Mouse (Mus musculus) 3134 (cell line): ENCODE data around the gene Taf3.

ENCODE experiments used
- DNase-seq: peaks from one replicate; pipeline ENCODE4 v3.0.0-alpha.2; 2011; ENCODE audit warnings: low spot score; ENCODE audit not compliant: insufficient read length; ENCODE audit errors: extremely low read depth

Gene Taf3

GRCm38 (mm10) chr2:10048461-10048860 lies at the start of gene Taf3:
Gene Taf3 (minus strand): TSS chr2:10048596.
- DNase-seq: peak; percentile 82

DNA sequence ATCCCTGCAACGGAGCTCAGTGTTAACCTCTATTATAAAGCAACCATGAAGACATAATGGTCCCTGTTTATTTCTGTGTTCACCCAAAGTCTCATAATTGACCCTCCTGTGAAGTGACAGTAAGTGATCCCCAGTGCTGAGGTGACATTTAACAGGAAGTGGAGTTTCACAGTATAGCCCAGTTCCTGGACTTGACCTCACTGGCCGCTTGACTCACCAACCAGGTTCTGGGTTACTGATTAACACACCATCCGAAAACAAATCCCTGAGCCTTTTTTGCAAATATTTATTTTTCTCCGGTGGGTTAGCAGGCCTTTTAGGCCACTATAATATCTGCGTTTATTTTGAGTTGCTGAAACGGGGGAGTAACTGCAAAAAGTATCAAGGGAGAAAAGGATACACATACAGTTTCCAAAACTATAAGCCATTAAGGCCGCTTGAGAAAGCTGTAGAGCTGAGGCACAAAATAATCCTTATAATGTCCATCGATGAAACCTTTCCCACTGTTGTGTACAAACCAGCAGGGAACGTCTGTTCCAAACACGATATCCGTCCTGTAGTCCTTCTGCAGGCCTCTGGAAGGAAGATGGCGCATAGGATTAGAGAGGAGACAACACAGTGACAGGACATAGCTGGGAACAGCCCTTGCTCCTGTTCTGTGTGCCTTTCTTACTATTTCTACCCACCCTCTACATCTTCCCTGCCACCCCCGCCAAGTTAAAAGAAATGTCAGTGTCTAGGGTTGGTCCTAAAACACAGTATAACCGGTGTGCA lies 46.1 kb upstream of the Taf3 start:
- no peak for DNase-seq

GRCm38 (mm10) chr2:10087256-10087850 lies 39.0 kb upstream of the Taf3 start:
- DNase-seq: peak; percentile 53

- no peak for DNase-seq
These were observed 34.3 kb upstream of the Taf3 start for GRCm38 (mm10) chr2:10082737-10083136.

- no peak for DNase-seq
These were observed 33.2 kb upstream of the Taf3 start for GRCm38 (mm10) chr2:10081453-10082080.

- peak; percentile 96 for DNase-seq
These were observed 32.1 kb upstream of the Taf3 start, which contains the start of the genes Atp5c1 and Kin for GRCm38 (mm10) chr2:10080310-10081010. Gene Atp5c1 (minus strand): TSS chr2:10080510. Gene Kin (plus strand): TSS chr2:10080593.

DNA sequence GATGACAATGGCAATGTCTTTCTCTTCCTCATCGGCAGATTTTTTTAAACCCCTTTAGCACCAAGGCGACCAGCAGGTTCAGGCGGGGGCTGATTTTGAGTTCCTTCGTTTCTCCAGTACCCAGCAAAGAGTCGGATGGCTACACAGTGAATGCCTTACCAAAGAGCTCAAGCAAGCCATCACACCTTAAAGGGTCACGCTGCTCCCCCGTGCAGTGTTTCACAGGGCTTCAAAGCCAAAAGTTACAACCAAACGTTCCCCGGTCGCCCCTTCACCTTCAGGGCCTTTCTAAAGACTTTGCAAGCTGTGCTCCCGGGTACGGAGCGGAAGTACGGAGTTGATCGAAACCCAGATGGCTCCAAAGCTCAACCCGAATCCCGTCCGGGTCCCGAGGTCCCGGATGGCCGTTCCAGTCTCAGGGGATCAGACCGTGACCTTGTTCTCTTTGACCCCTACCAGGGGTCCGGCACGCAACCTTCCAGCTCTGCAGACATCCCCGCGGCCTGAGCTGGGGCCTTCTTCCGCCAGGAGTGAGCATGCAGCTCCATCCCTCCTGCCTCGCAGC lies 31.4 kb upstream of the Taf3 start:
- DNase-seq: no peak

DNA sequence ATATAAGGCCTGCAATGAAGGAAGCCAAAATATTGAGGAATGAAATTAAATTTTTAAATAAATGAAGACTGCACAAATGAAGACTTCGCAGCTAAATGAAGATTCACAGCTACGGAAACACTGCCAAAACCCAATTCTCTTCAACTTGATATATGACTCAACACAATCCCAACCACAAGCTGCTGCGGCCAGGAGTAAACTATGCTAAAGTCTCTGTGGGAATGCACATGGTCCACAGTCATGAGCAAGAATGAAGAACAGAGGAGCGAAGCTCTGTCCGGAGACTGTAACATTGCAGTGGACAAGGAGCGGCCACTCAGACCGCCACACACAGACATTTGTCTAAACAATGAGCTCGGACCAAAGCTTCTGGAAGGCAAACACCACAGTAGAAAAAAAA lies 28.3 kb upstream of the Taf3 start:
- DNase-seq: peak; percentile 59

DNA sequence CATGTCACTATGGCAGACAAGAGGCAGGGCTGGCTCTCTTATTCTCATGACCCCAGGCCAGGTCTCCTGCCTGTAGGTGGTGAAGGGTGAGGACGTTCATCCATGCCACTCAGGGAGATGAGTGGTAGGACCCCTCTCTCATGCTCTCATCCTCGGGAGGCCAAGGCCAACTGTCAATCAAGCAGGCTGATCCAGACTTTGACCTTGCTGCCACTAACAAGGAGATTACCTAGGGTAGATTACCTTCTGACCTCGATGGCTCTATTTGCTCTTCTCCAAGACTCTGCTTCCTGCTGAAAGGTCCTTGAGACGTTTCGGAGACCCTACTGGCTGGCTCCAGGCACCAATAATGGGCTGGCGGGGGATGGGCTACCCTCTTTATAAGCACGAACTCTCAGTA lies 26.1 kb upstream of the Taf3 start:
- DNase-seq: no peak

- no peak for DNase-seq
These were observed 23.4 kb upstream of the Taf3 start for GRCm38 (mm10) chr2:10071751-10072150.

GRCm38 (mm10) chr2:10058836-10059235 lies 10.4 kb upstream of the Taf3 start:
- no peak for DNase-seq

DNA sequence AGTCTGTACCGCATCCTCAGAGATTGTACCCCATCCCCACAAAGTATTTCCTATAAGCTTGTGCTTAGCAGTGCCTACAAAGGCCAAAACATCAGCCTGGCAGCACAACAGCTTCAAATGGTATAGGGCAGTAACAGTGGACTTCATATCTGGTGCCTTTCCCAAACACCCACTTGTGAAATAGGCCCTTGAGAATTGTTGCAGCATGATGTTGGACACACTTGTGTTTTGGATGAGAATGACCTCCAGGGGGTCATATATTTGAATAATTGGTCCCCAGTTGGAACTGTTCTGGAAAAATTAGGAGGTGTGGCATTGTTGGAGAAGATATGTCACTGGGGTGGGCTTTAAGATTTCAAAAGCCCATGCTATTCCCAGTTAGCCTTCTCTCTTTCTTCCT lies 3.6 kb upstream of the Taf3 start:
- DNase-seq: no peak

- DNase-seq: no peak
These were observed 2.5 kb upstream of the Taf3 start for GRCm38 (mm10) chr2:10050878-10051277.

DNA sequence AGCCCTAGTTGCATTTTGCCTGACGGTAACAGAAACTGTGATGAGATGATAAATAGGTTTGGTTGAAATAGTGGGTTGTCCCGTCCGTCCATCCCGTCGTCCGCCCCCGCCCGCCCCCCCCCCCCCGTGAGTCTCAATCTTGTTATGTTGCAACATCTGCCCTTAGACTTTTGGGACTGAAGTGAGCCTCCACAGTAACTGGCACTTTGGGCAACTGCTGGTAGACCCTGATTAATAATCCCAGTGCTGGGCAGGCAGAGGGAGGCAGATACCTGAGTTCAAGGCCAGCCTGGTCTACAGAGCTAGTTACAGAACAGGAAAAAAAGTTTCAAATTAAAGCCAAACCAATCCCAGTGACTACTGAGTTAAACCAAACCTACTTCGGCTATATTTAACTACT lies 1.1 kb upstream of the Taf3 start:
- DNase-seq: no peak

- DNase-seq: peak; percentile 56
These were observed 499 bp downstream of the Taf3 start for GRCm38 (mm10) chr2:10047758-10048436.

DNA sequence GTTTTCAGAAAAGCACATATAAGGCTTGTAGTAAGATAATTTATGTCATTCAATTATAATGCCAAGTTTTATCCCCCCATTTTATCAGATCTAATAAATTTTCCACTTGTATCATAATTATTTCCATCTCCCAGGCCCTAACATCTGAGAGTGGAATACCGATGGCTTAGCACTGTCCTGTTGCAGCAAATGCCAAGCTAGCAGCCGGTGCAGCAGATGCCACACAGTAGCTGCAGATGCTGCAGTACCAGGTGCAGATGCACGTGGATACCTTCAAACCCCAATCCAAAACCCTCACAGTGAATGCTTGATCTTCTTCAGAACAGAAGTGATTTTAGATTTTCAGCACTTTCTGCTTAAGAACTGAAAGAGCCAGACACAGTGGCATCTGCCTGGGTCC lies 13.4 kb downstream of the Taf3 start:
- no peak for DNase-seq

- no peak for DNase-seq
These were observed 14.7 kb downstream of the Taf3 start for GRCm38 (mm10) chr2:10033684-10034083.

DNA sequence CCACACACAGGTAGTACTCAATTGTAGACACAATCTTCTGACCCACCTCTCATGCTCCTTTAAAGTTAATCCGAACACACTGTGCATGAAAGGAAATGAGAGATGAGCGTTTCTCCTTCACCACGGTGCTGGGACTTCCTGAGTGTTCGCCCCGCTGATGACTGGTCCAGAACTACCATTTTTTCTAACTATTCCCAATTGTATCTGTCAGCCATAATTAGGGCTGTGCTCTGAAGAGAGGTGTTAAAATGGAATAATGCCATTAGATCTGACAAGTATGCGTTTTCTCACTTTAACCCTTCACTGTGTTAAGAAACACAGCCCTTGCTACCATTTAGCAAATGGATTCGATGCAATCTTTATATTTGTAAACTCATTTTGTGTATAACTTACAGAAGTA lies 18.6 kb downstream of the Taf3 start:
- DNase-seq: no peak

DNA sequence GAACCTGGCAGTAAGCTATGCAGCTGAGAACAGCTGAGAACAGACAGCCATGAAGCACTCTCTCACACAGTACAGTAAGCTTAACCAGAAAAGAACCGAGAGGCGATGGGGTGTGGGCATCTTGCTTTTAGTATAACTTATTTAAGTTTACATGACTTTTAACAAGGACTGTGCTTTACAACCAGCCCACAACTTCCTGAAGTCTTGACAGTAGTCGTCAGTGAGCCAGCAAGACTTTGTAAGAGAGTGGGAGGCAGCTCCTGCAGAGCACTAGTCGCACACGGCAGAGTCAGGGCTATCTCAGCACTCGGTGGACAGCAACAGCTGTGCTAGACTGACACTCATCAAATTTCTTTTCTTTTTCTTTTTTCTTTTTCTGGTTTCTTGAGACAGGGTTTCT lies 24.1 kb downstream of the Taf3 start:
- DNase-seq: no peak

GRCm38 (mm10) chr2:10021296-10021695 lies 27.1 kb downstream of the Taf3 start:
- DNase-seq: no peak
